Mouse (Mus musculus) limb, embryonic 14.5 days (tissue): ENCODE data around the gene Elmo1. TPM values are rescaled to one million over a fixed set of nuclear protein-coding genes. Genes with fewer than 3 reads are reported as not detected.

Experiments
- ATAC-seq: fragments of 200-750 bp; cut with Nextera tagmentation; 2 replicates; pipeline ENCODE4 v1.8.0; 2017; ENCODE audit warnings: low read depth, moderate number of reproducible peaks, moderate TSS enrichment; ENCODE audit not compliant: low FRiP score
- DNase-seq: peaks from one replicate; pipeline ENCODE4 v3.0.0-alpha.2; 2015; ENCODE audit warnings: low spot score
- H3K27ac ChIP-seq: fragments of 300-500 bp; sonication (generic); replicated peaks from 2 replicates; pipeline ENCODE4 v1.5.1; 2014; ENCODE audit warnings: low read depth, mild to moderate bottlenecking, low read length, moderate library complexity, mixed read lengths
- H3K27me3 ChIP-seq: fragments of 300-500 bp; sonication (generic); 2 replicates; pipeline ENCODE4 v1.6.1; 2014; ENCODE audit warnings: low read length, mixed read lengths; ENCODE audit not compliant: control insufficient read depth, insufficient read depth
- H3K36me3 ChIP-seq: fragments of 300-500 bp; sonication (generic); 2 replicates; pipeline ENCODE4 v1.6.1; 2014; ENCODE audit warnings: mild to moderate bottlenecking, low read length, moderate library complexity, mixed read lengths; ENCODE audit not compliant: control insufficient read depth, insufficient read depth
- H3K4me1 ChIP-seq: fragments of 300-500 bp; sonication (generic); 2 replicates; pipeline ENCODE4 v1.6.1; 2014; ENCODE audit warnings: antibody characterized with exemption, low read length, mixed read lengths; ENCODE audit not compliant: control insufficient read depth, insufficient read depth
- H3K4me2 ChIP-seq: fragments of 300-500 bp; sonication (generic); replicated peaks from 2 replicates; pipeline ENCODE4 v1.6.1; 2014; ENCODE audit warnings: low read depth, mild to moderate bottlenecking, low read length, moderate library complexity; ENCODE audit not compliant: severe bottlenecking
- H3K4me3 ChIP-seq: fragments of 300-500 bp; sonication (generic); replicated peaks from 2 replicates; pipeline ENCODE4 v1.5.1; 2014; ENCODE audit warnings: low read length
- H3K9ac ChIP-seq: fragments of 300-500 bp; sonication (generic); 2 replicates; pipeline ENCODE4 v1.6.1; 2014; ENCODE audit warnings: mild to moderate bottlenecking, low read depth, low read length, moderate library complexity; ENCODE audit not compliant: severe bottlenecking
- H3K9me3 ChIP-seq: fragments of 300-500 bp; sonication (generic); 2 replicates; pipeline ENCODE4 v1.6.1; 2016; ENCODE audit warnings: low read length; ENCODE audit not compliant: control insufficient read depth
- POLR2A ChIP-seq: fragments of 200-500 bp; IDR thresholded peaks from 2 replicates; pipeline ENCODE4 v1.8.0; 2012; ENCODE audit warnings: inconsistent platforms, mild to moderate bottlenecking, moderate library complexity, borderline replicate concordance; ENCODE audit not compliant: insufficient read depth, insufficient read length; ENCODE audit errors: extremely low read depth
- WGBS: fragments of 180-500 bp; shearing (Covaris S2); extraction: QIAGEN DNeasy Blood & Tissue Kit; methylation state at CpG from one replicate; pipeline ENCODE4 v1.1.7; 2014; 5-methylcytosine and 5-hydroxymethylcytosine counted together
- polyA plus RNA-seq, 2 experiments: library from polyadenylated mRNA; depleted of rRNA in 1 of 2; stranded (reverse) in 1 of 2; unstranded in 1 of 2; fragments of >200 nt; fragmentation: Nextera tagmentation in 1 of 2; extraction: Ambion mirVana in 1 of 2; gene quantifications; 2 replicates each; pipeline versions ENCODE4 v1.2.1 to v1.2.3; 2012 to 2014

The Elmo1 gene
- polyA plus RNA-seq, 2 experiments: 12.8 TPM

DNA sequence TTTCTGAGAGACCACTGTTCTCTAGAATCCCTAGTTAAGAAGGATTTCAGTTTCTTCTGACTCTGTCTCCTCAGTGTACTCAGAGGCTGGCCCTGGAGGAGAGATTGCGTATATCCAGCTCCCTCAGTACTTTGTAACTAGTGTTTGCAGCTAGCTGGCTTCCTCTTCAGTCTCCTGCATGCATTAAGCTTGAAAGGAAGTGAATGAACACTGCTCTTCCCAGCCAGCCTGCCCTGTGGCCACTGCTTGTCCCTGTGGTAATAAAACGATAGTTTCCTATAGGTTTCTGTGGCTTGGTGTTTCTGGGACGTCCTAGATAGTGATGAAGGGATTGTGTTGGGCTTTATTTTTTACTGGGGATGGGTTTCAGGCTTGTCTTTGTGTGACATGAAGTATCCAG is 148.3 kb downstream of the Elmo1 start:
- Histone ChIP-seq H3K4me3 (no peak overlapping the region), H3K9ac (no peak overlapping the region), H3K27ac (no peak overlapping the region), H3K4me2 (no peak overlapping the region), H3K27me3 (no peaks in the 10 kb centered on the region), H3K4me1 (no peaks in the 10 kb centered on the region), H3K9me3 (no peaks in the 10 kb centered on the region), H3K36me3 (no peaks in the 10 kb centered on the region)
- 68% methylated on average over 3 of the region's 3 CpGs for WGBS
- TF ChIP-seq POLR2A: no peak
- ATAC-seq (no peak), DNase-seq (no peak)

DNA sequence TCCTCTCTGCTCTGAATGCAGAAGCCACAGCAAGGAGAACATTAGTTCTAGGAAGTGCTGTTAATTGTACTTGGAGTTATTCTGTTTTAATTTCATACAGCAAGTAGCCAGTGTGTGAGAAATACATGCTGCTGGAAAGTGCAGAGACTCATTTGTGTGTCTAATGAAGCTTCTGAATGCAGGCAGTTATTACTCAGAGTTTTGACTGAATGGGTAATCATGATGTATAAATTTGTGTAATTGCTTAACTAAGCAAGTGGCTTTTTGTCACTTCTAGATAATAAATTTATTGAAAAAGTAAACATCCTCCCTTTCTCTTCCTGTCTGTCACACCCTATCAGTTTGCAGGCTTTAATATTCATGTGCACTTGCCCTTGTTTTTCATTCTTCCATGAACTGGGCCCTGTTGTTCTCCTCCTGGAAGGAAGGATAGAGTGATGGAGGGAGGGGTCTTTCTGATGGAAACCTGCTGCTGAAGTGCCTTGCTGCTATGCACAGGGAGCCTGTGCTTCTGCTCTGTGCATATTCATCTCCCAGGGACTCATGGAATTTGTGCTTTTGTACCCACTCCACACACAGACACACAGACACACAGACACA is 159.8 kb downstream of the Elmo1 start:
- no peak overlapping the region for H3K4me3 ChIP-seq
- H3K4me2 ChIP-seq: no peak overlapping the region
- no peak overlapping the region for H3K9ac ChIP-seq
- no peak for ATAC-seq
- no peak for TF ChIP-seq POLR2A
- DNase-seq: no peak
- no peaks in the 10 kb centered on the region for H3K9me3 ChIP-seq
- H3K27me3 ChIP-seq: no peaks in the 10 kb centered on the region
- no peaks in the 10 kb centered on the region for H3K4me1 ChIP-seq
- no peak overlapping the region for H3K27ac ChIP-seq
- H3K36me3 ChIP-seq: no peaks in the 10 kb centered on the region

DNA sequence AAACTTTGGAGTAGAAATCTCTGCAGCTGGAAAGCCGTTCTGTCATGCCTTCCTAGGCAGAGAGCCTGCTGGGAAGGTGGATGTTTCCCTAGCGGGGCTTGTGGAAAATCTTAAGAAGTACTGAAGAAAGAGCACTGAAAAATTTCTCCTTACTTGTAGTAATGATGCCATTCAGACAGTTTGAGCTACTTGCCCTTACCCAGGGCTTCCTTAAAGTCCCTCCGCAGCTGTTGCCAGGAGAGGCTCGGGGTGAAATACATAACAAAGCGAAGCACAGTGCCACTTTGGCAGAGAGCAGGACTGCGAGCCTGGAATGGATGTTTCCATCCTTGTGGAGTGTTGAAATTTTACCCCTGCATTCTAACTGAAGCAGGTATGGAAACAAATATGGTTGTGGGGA is 164.5 kb downstream of the Elmo1 start:
- no peak for ATAC-seq
- WGBS: 73% methylated on average over 6 of the region's 6 CpGs
- Histone ChIP-seq H3K36me3 (no peaks in the 10 kb centered on the region), H3K4me1 (no peaks in the 10 kb centered on the region), H3K27ac (no peak overlapping the region), H3K9ac (no peak overlapping the region), H3K4me3 (no peak overlapping the region), H3K4me2 (no peak overlapping the region), H3K9me3 (no peaks in the 10 kb centered on the region), H3K27me3 (no peaks in the 10 kb centered on the region)
- no peak for TF ChIP-seq POLR2A
- no peak for DNase-seq

DNA sequence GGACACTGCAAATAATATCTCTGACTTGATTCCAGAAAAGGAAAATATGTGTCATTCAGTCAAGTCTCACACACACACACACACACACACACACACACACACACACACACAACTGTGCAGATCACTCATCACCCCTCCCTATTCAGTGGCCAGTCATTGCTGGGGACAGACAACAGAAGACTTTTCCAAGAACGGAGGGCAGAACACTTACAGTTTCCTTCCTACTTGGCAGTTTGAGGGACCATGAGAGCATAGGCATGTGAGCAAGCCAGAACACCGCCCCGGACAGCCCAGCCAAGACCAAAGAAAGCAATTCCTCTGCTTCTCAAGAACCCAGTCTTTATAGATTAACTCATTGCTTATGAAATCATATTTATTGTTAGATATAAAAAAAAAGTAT is 165.0 kb downstream of the Elmo1 start:
- Histone ChIP-seq H3K27ac (no peak overlapping the region), H3K9ac (no peak overlapping the region), H3K4me1 (no peaks in the 10 kb centered on the region), H3K4me3 (no peak overlapping the region), H3K36me3 (no peaks in the 10 kb centered on the region), H3K9me3 (no peaks in the 10 kb centered on the region), H3K27me3 (no peaks in the 10 kb centered on the region), H3K4me2 (no peak overlapping the region)
- DNase-seq (no peak), ATAC-seq (no peak)
- TF ChIP-seq POLR2A: no peak
- 86% methylated on average over 3 of the region's 3 CpGs for WGBS

DNA sequence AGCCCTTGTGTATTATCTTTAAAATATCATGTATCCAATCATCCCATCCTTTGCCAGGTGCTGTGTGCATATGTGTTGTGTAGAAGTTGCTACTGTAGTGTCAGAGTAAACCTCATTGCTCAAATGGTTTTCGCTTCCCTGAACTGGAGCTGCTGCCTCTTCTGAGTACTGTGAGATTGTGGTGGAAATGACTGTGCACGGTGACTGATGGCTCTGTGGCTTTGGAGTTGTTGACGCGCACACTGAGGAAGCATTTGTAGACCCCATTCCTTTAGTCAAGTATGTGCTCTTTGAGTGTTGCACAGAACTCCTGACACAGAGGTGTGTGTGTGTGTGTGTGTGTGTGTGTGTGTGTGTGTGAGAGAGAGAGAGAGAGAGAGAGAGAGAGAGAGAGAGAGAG is 166.2 kb downstream of the Elmo1 start:
- H3K4me2 ChIP-seq: no peak overlapping the region
- H3K36me3 ChIP-seq: no peaks in the 10 kb centered on the region
- no peak overlapping the region for H3K9ac ChIP-seq
- H3K4me1 ChIP-seq: no peaks in the 10 kb centered on the region
- TF ChIP-seq POLR2A: no peak
- 96% methylated on average over 4 of the region's 4 CpGs for WGBS
- no peaks in the 10 kb centered on the region for H3K27me3 ChIP-seq
- no peak overlapping the region for H3K27ac ChIP-seq
- no peak for DNase-seq
- H3K4me3 ChIP-seq: no peak overlapping the region
- ATAC-seq: no peak
- no peaks in the 10 kb centered on the region for H3K9me3 ChIP-seq
